ENCODE assay signal across 8 mouse cellular contexts in genomic region chr4:46196513-46196912, GRCm38 (mm10). TPM values are rescaled to one million over a fixed set of nuclear protein-coding genes. Genes with fewer than 3 reads are reported as not detected.
DNase-seq lines count a peak whose midpoint lies in the region; ATAC-seq and TF ChIP-seq lines count a peak whose summit lies in the region.

No protein-coding gene starts in this region.

- no peaks in the 10 kb centered on the region for H3K9me3 ChIP-seq in heart, embryonic 12.5 days (replicated peaks)
- H3K9me3 ChIP-seq in CH12.LX (replicated peaks; ENCODE audit: low read length), result no peaks in the 10 kb centered on the region
- H3K9me3 ChIP-seq in erythroblast, embryonic 14.5 days (ENCODE audit: control insufficient read depth, low read length), result no peaks in the 10 kb centered on the region
- H3K9me3 ChIP-seq in limb, embryonic 13.5 days, result no peaks in the 10 kb centered on the region

- in situ Hi-C loops in CH12.LX (cut with MboI; ENCODE audit: low pct_ligation_motif_present, low pct_unique_long_range_greater_than_20kb, low sequenced_read_pairs), result no loop called here

- H3K27ac ChIP-seq in heart, embryonic 12.5 days (ENCODE audit: poor library complexity, severe bottlenecking), result 0 out of 2 replicates have a peak overlapping the region, but pooled peaks have one; percentile 18
- no peak overlapping the region for H3K27ac ChIP-seq in CH12.LX (ENCODE audit: insufficient read depth, low read depth)
- peak overlapping the region; percentile 88 for H3K27ac ChIP-seq in limb, embryonic 13.5 days
- peak overlapping the region; percentile 48 for H3K27ac ChIP-seq in small intestine, adult 2 months (ENCODE audit: insufficient read depth, low read depth, low read length)

- TF ChIP-seq CTCF in CH12.LX (conservative IDR thresholded peaks at IDR 0.05 in 1 of 2, IDR thresholded peaks at IDR 0.05 in 1 of 2; ENCODE audit: low read depth in 2 of 2, low read length in 2 of 2), result no peak
- TF ChIP-seq CTCF in small intestine, adult 2 months (IDR thresholded peaks at IDR 0.05; ENCODE audit: extremely low read depth, insufficient read length, insufficient replicate concordance, low read depth, low read length), result no peak

- no peak for TF ChIP-seq EP300 in CH12.LX (IDR thresholded peaks at IDR 0.05; ENCODE audit: low read length)

- peaks cover 25% of the 10 kb centered on the region for H3K27me3 ChIP-seq in heart, embryonic 12.5 days (replicated peaks)
- peaks cover 3% of the 10 kb centered on the region for H3K27me3 ChIP-seq in CH12.LX (replicated peaks)
- peaks cover 21% of the 10 kb centered on the region for H3K27me3 ChIP-seq in erythroblast, embryonic 14.5 days (ENCODE audit: control insufficient read depth)
- H3K27me3 ChIP-seq in limb, embryonic 13.5 days, result peaks cover 26% of the 10 kb centered on the region
- no peaks in the 10 kb centered on the region for H3K27me3 ChIP-seq in small intestine, adult 2 months (ENCODE audit: control insufficient read depth, insufficient read depth, low read length)

- 48% methylated on average over 6 of the region's 6 CpGs for WGBS in heart, embryonic 12.5 days
- 50% methylated on average over 6 of the region's 6 CpGs for WGBS in limb, embryonic 13.5 days
- WGBS in small intestine, adult 2 months, result 37% methylated on average over 6 of the region's 6 CpGs

- peak overlapping the region; percentile 87 for H3K4me2 ChIP-seq in heart, embryonic 12.5 days
- peak overlapping the region; percentile 44 for H3K4me2 ChIP-seq in CH12.LX (ENCODE audit: insufficient read depth, low read depth, poor library complexity, severe bottlenecking)
- H3K4me2 ChIP-seq in limb, embryonic 13.5 days (replicated peaks), result peak overlapping the region; percentile 90

- no peaks in the 10 kb centered on the region for H3K79me2 ChIP-seq in CH12.LX (replicated peaks; ENCODE audit: control insufficient read depth, extremely low read depth, insufficient read depth, poor library complexity, severe bottlenecking)

- no peak for DNase-seq in heart, adult 11 months
- DNase-seq in CH12.LX (ENCODE audit: extremely low read depth), result no peak
- DNase-seq in layer of hippocampus, adult 9-10 months (ENCODE audit: low spot score), result no peak
- DNase-seq in adrenal gland, adult 2 months, result no peak

- peaks cover 7% of the 10 kb centered on the region for H3K4me1 ChIP-seq in heart, embryonic 12.5 days (replicated peaks)
- H3K4me1 ChIP-seq in CH12.LX (ENCODE audit: control insufficient read depth in 1 of 2, insufficient read depth in 2 of 2), result peaks cover 4 to 30% of the 10 kb centered on the region in 2 experiments; a peak in 3 of 4 replicates
- peaks cover 39% of the 10 kb centered on the region for H3K4me1 ChIP-seq in erythroblast, embryonic 14.5 days (ENCODE audit: control insufficient read depth)
- H3K4me1 ChIP-seq in limb, embryonic 13.5 days, result peaks cover 25% of the 10 kb centered on the region
- H3K4me1 ChIP-seq in small intestine, adult 2 months (ENCODE audit: control insufficient read depth, insufficient read depth, insufficient read length, low read length), result peaks cover 9% of the 10 kb centered on the region; the same call in 1 of the 2 replicates

- peak overlapping the region; percentile 98 for H3K4me3 ChIP-seq in heart, embryonic 12.5 days
- peak overlapping the region; percentile 77 to 98 (median 84) for H3K4me3 ChIP-seq in CH12.LX (replicated peaks in 1 of 3; ENCODE audit: low read depth in 2 of 3, low read length in 2 of 3, poor library complexity in 1 of 3)
- peak overlapping the region; percentile 90 for H3K4me3 ChIP-seq in erythroblast, embryonic 14.5 days (replicated peaks)
- H3K4me3 ChIP-seq in limb, embryonic 13.5 days, result peak overlapping the region; percentile 88
- peak overlapping the region; percentile 72 for H3K4me3 ChIP-seq in small intestine, adult 2 months (ENCODE audit: low read depth, low read length)

- H3K9ac ChIP-seq in heart, embryonic 12.5 days, result peak overlapping the region; percentile 98
- peak overlapping the region; percentile 66 for H3K9ac ChIP-seq in CH12.LX (ENCODE audit: insufficient read depth, low read depth)
- H3K9ac ChIP-seq in limb, embryonic 13.5 days, result peak overlapping the region; percentile 94

- no peak for ATAC-seq in heart, embryonic 12.5 days (ENCODE audit: insufficient number of reproducible peaks, low FRiP score)
- ATAC-seq in limb, embryonic 13.5 days (ENCODE audit: low FRiP score, low read depth), result no peak; the same call in 1 of the 2 replicates

- no peak for TF ChIP-seq RAD21 in CH12.LX (IDR thresholded peaks at IDR 0.05; ENCODE audit: low read depth, low read length)

- TF ChIP-seq POLR2A in CH12.LX (IDR thresholded peaks at IDR 0.05; ENCODE audit: low read depth, low read length), result no peak
- TF ChIP-seq POLR2A in small intestine, adult 2 months (IDR thresholded peaks at IDR 0.05; ENCODE audit: low read depth, low read length), result no peak

- no peaks in the 10 kb centered on the region for H3K36me3 ChIP-seq in heart, embryonic 12.5 days
- peaks cover 0 to 6% of the 10 kb centered on the region in 2 experiments for H3K36me3 ChIP-seq in CH12.LX (replicated peaks in 1 of 2; ENCODE audit: control insufficient read depth in 1 of 2, insufficient read depth in 1 of 2, low read length in 1 of 2)
- H3K36me3 ChIP-seq in erythroblast, embryonic 14.5 days (ENCODE audit: control insufficient read depth), result no peaks in the 10 kb centered on the region
- no peaks in the 10 kb centered on the region; the same call in 1 of the 2 replicates for H3K36me3 ChIP-seq in limb, embryonic 13.5 days
- H3K36me3 ChIP-seq in small intestine, adult 2 months (ENCODE audit: control insufficient read depth, insufficient read depth, low read length), result no peaks in the 10 kb centered on the region

- dilution Hi-C loops in CH12.LX (cut with MboI; ENCODE audit: extremely low pct_ligation_motif_present, extremely low pct_unique_long_range_greater_than_20kb, low sequenced_read_pairs), result no loop called here

TF ChIP-seq in CH12.LX, 34 proteins besides CTCF, POLR2A, EP300 and RAD21:
- no peak for TF ChIP-seq JUND (conservative IDR thresholded peaks at IDR 0.05; ENCODE audit: low read depth, low read length)
- 0 out of 2 replicates have a peak, but pooled peaks have one; percentile 10 for TF ChIP-seq MYC (IDR thresholded peaks at IDR 0.05; ENCODE audit: low read depth, low read length)
TF ChIP-seq in CH12.LX: peak in this region for 1.

RNA-seq across cellular contexts. Expression of gene Xpa, which starts 0.4 kb away (rescaled TPM):
- 15.4 and 15.9 TPM in 2 replicates for polyA plus RNA-seq in heart, embryonic 12.5 days (2016; fragmentation: Nextera tagmentation; extraction: Ambion mirVana)
- 11.2 and 13.9 TPM in 2 replicates for total RNA-seq in CH12.LX (2012; rRNA removed)
- 13.8 and 16.2 TPM in 2 replicates for total RNA-seq in CH12.LX (2014; rRNA removed)
- polyA plus RNA-seq in CH12.LX (2012; ENCODE audit: insufficient read length, low read depth), result 28.8 and 34.0 TPM in 2 replicates
- polyA plus RNA-seq in erythroblast, embryonic 14.5 days (2012), result 2.7 and 3.4 TPM in 2 replicates
- 27.7 and 33.1 TPM in 2 replicates for polyA plus RNA-seq in limb, embryonic 13.5 days (2015; fragmentation: Nextera tagmentation; extraction: Ambion mirVana)
- polyA plus RNA-seq in small intestine, adult 2 months (2012; rRNA removed), result 29.1 and 42.2 TPM in 2 replicates
- total RNA-seq in adrenal gland, adult 2 months (2021), result 10 to 100 TPM; 17.2 to 20.3 TPM
- polyA plus RNA-seq in adrenal gland, adult 2 months (2012; rRNA removed), result 19.9 and 24.0 TPM in 2 replicates

RNA-seq across cellular contexts. Expression of gene Tstd2, which starts 58.0 kb away (rescaled TPM):
- polyA plus RNA-seq in heart, embryonic 12.5 days (2016; fragmentation: Nextera tagmentation; extraction: Ambion mirVana), result 34.2 and 34.9 TPM in 2 replicates
- total RNA-seq in CH12.LX (2012; rRNA removed), result 29.1 and 34.0 TPM in 2 replicates
- total RNA-seq in CH12.LX (2014; rRNA removed), result 36.4 and 40.2 TPM in 2 replicates
- 26.9 and 30.4 TPM in 2 replicates for polyA plus RNA-seq in CH12.LX (2012; ENCODE audit: insufficient read length, low read depth)
- 0.17 and 0.46 TPM in 2 replicates for polyA plus RNA-seq in erythroblast, embryonic 14.5 days (2012)
- polyA plus RNA-seq in limb, embryonic 13.5 days (2015; fragmentation: Nextera tagmentation; extraction: Ambion mirVana), result 48.5 and 51.0 TPM in 2 replicates
- polyA plus RNA-seq in small intestine, adult 2 months (2012; rRNA removed), result 3.6 and 6.5 TPM in 2 replicates
- 10 to 100 TPM; 21.0 to 29.8 TPM for total RNA-seq in adrenal gland, adult 2 months (2021)
- polyA plus RNA-seq in adrenal gland, adult 2 months (2012; rRNA removed), result 10.7 and 13.4 TPM in 2 replicates

RNA-seq across cellular contexts. Expression of gene Ncbp1, which starts 58.1 kb away (rescaled TPM):
- polyA plus RNA-seq in heart, embryonic 12.5 days (2016; fragmentation: Nextera tagmentation; extraction: Ambion mirVana), result 54.4 and 55.5 TPM in 2 replicates
- total RNA-seq in CH12.LX (2012; rRNA removed), result 64.7 and 80.6 TPM in 2 replicates
- total RNA-seq in CH12.LX (2014; rRNA removed), result 82.0 and 88.2 TPM in 2 replicates
- 121 and 141 TPM in 2 replicates for polyA plus RNA-seq in CH12.LX (2012; ENCODE audit: insufficient read length, low read depth)
- 1.2 and 1.6 TPM in 2 replicates for polyA plus RNA-seq in erythroblast, embryonic 14.5 days (2012)
- polyA plus RNA-seq in limb, embryonic 13.5 days (2015; fragmentation: Nextera tagmentation; extraction: Ambion mirVana), result 81.0 and 85.4 TPM in 2 replicates
- polyA plus RNA-seq in small intestine, adult 2 months (2012; rRNA removed), result 6.0 and 6.9 TPM in 2 replicates
- 10 to 100 TPM; 47.4 to 59.2 TPM for total RNA-seq in adrenal gland, adult 2 months (2021)
- polyA plus RNA-seq in adrenal gland, adult 2 months (2012; rRNA removed), result 8.8 and 11.2 TPM in 2 replicates
